8 mouse cellular contexts compared by ENCODE assay signal in the genomic region with DNA sequence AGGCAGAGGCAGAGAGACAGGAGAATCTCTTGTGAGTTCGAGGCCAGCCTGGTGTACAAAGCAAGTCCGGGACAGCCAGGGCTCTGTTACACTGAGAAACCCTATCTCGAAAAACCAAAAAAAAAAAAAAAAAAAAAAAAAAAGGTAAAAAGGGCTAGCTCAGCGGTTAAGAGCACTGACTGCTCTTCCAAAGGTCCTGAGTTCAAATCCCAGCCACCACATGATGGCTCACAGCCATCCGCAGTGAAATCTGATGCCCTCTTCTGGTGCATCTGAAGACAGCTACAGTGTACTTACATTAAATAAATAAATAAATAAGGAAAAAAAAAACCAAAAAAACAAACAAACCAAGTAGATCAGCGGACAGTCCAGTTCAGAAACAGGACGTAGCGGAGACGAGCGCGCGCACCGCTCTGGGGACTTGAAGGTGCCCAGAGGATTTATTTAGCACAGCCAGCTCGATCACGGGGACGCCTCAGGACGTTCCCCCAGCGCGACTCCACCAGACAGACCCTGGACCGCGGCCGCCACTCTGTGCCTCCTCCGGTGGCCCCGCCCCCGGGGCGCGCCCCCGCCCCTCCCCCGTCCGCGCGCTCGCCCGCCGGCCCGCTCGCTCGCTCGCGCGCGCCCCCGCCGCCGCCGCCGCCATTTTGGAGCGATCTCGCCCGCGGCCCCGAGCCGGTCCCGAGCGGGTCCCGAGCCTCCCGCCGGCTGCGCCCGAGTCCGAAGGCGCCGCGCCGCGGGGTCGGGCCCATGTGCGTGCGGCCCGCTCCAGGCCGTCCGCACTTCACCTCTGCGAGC. TPM values are rescaled to one million over a fixed set of nuclear protein-coding genes. Genes with fewer than 3 reads are reported as not detected.
A peak's percentile ranks its signal among the peaks of the same experiment; 100 is the strongest.
DNase-seq lines count a peak whose midpoint lies in the region; ATAC-seq and TF ChIP-seq lines count a peak whose summit lies in the region.

A gene (plus strand): TSS at position 639 of the 801 bp plus-strand sequence.

- peak; percentile 87 for DNase-seq in Muller cell, postnatal 12 days (ENCODE audit: inconsistent ontology term)
- DNase-seq in cerebellum, adult 9-11 months = peak; percentile 88
- peak; percentile 44 to 72 for DNase-seq in frontal cortex, adult 2 months (ENCODE audit: extremely low spot score in 1 of 2, low spot score in 1 of 2)
- peak; percentile 86 for DNase-seq in hindbrain, embryonic 10.5 days (ENCODE audit: low spot score)
- peak; percentile 89 for DNase-seq in layer of hippocampus, adult 9-11 months
- DNase-seq in ovary, adult 18-20 months (ENCODE audit: low spot score) = peak; percentile 67
- peak; percentile 78 for DNase-seq in thymus, adult 2 months

- peak within 1 kb of the TSS; percentile 99 for H3K27ac ChIP-seq in hindbrain, embryonic 10.5 days
- peak within 1 kb of the TSS; percentile 91 for H3K27ac ChIP-seq in lung, embryonic 16.5 days (ENCODE audit: low read length)
- H3K27ac ChIP-seq in thymus, adult 2 months (ENCODE audit: control insufficient read depth, insufficient read depth, low read length) = peak within 1 kb of the TSS; percentile 41; the same call in 1 of the 2 replicates

- H3K4me3 ChIP-seq in hindbrain, embryonic 10.5 days = peak within 1 kb of the TSS; percentile 91
- peak within 1 kb of the TSS; percentile 99 for H3K4me3 ChIP-seq in lung, embryonic 16.5 days (ENCODE audit: low read length)
- H3K4me3 ChIP-seq in thymus, adult 2 months (ENCODE audit: control insufficient read depth, insufficient read depth, low read length) = peak within 1 kb of the TSS; percentile 93

- WGBS in hindbrain, embryonic 10.5 days = 3% methylated on average over 73 of the region's 73 CpGs
- WGBS in lung, embryonic 16.5 days = 3% methylated on average over 64 of the region's 73 CpGs
- WGBS in thymus, adult 2 months = 6% methylated on average over 45 of the region's 73 CpGs

- TF ChIP-seq CTCF in thymus, adult 2 months (IDR thresholded peaks at IDR 0.05; ENCODE audit: borderline replicate concordance, control insufficient read depth, extremely low read depth, insufficient read depth, low read length, poor library complexity) = no peak

- H3K9ac ChIP-seq in lung, embryonic 16.5 days (ENCODE audit: low read length) = peak within 1 kb of the TSS; percentile 99

- TF ChIP-seq POLR2A in thymus, adult 2 months (IDR thresholded peaks at IDR 0.05; ENCODE audit: control insufficient read depth, extremely low read depth, insufficient read depth, low read length, poor library complexity) = peak; percentile 83

- no peaks in the 10 kb centered on the region for H3K9me3 ChIP-seq in hindbrain, embryonic 10.5 days
- no peaks in the 10 kb centered on the region for H3K9me3 ChIP-seq in lung, embryonic 16.5 days (ENCODE audit: control insufficient read depth, low read length)

- peak; percentile 90 for ATAC-seq in lung, embryonic 16.5 days (ENCODE audit: low read depth)

- H3K4me2 ChIP-seq in lung, embryonic 16.5 days (ENCODE audit: low read depth, low read length) = peak within 1 kb of the TSS; percentile 69

- H3K4me1 ChIP-seq in hindbrain, embryonic 10.5 days (replicated peaks) = peaks cover 32% of the 10 kb centered on the region
- peaks cover 6% of the 10 kb centered on the region; the same call in 1 of the 2 replicates for H3K4me1 ChIP-seq in lung, embryonic 16.5 days (replicated peaks; ENCODE audit: control insufficient read depth, insufficient read depth, low read length)
- peaks cover 14% of the 10 kb centered on the region for H3K4me1 ChIP-seq in thymus, adult 2 months (replicated peaks; ENCODE audit: control insufficient read depth, insufficient read depth, low read length)

- H3K27me3 ChIP-seq in hindbrain, embryonic 10.5 days (ENCODE audit: insufficient read depth, poor library complexity, severe bottlenecking) = no peaks in the 10 kb centered on the region
- no peaks in the 10 kb centered on the region for H3K27me3 ChIP-seq in lung, embryonic 16.5 days (ENCODE audit: control insufficient read depth, insufficient read depth, low read depth, low read length)
- no peaks in the 10 kb centered on the region for H3K27me3 ChIP-seq in thymus, adult 2 months (ENCODE audit: control insufficient read depth, insufficient read depth, low read length)

- peaks cover 9% of the 10 kb centered on the region for H3K36me3 ChIP-seq in hindbrain, embryonic 10.5 days
- H3K36me3 ChIP-seq in lung, embryonic 16.5 days (ENCODE audit: control insufficient read depth, insufficient read depth, low read length) = no peaks in the 10 kb centered on the region; the same call in 1 of the 2 replicates
- H3K36me3 ChIP-seq in thymus, adult 2 months (ENCODE audit: control insufficient read depth, insufficient read depth, low read length) = peaks cover under 1% of the 10 kb centered on the region; the same call in 1 of the 2 replicates

RNA-seq across cellular contexts. Expression of the gene that starts here (rescaled TPM):
- 125 and 147 TPM in 2 replicates for polyA plus RNA-seq in frontal cortex, adult 2 months (2012; rRNA removed)
- 27.2 and 45.7 TPM in 2 replicates for polyA plus RNA-seq in hindbrain, embryonic 10.5 days (2016; fragmentation: Nextera tagmentation; extraction: Ambion mirVana)
- polyA plus RNA-seq in lung, embryonic 16.5 days (2015; fragmentation: Nextera tagmentation; extraction: Ambion mirVana) = 25.7 and 26.4 TPM in 2 replicates
- 299 and 592 TPM in 2 replicates for polyA plus RNA-seq in thymus, adult 2 months (2012; rRNA removed)

Comparison
In these comparisons a context has a peak if more than half of its experiments do, and no peak if none do; other contexts are left out.
1. Peak in every context shown above with its lines: DNase-seq, ATAC-seq, H3K4me3 ChIP-seq and H3K27ac ChIP-seq.
2. H3K27ac ChIP-seq: peak in every context shown above with its lines; median percentile 99 in hindbrain, embryonic 10.5 days; 91 in lung, embryonic 16.5 days; 41 in thymus, adult 2 months.